Comparison of ENCODE assay signal across 1 mouse cellular context in the genomic region with DNA sequence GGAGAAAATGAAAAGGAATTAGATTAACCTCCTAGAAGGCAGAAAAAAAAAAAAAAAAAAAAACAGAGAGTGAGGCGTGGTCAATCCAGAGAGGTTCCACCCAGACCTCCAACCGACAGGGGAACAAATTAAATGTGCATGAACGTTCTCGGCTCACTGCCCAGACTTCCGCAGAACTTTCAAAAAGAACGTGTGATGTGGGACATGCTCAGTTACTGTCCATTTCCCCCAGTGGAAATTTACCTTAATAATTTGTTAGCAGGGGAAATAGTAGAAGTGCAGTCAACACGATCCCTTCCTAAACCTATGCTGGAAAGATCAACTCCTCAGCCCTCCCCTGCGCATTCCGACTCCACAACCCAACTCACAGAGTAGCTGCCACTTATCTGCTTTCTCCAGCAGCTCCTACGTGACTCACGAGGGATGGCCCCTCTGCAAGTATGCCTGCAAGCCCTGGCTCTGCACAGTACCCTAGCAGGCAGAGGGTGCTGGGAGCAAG.
TF ChIP-seq lines count a peak whose summit lies in the region.

No protein-coding gene starts in this region.

TF ChIP-seq in MEL, 35 proteins besides CTCF, POLR2A, EP300 and RAD21 (continued from another document):
- TF ChIP-seq UBTF (IDR thresholded peaks at IDR 0.05; ENCODE audit: borderline replicate concordance, insufficient read depth, low read depth, low read length) (no peak), JUND (IDR thresholded peaks at IDR 0.05; ENCODE audit: low read depth, low read length) (peak; percentile 5; the same call in 1 of the 2 replicates), CHD1 (IDR thresholded peaks at IDR 0.05; ENCODE audit: low read depth, low read length) (no peak), BHLHE40 (IDR thresholded peaks at IDR 0.05; ENCODE audit: borderline replicate concordance, low read depth, low read length) (peak; percentile 56; the same call in 1 of the 2 replicates), ETS1 (IDR thresholded peaks at IDR 0.05; ENCODE audit: low read depth, low read length) (peak; percentile 63), MYC (IDR thresholded peaks at IDR 0.05; ENCODE audit: low read depth, low read length) (peak; percentile 88), NELFE (IDR thresholded peaks at IDR 0.05; ENCODE audit: low read depth, low read length) (peak; percentile 51), MAZ (IDR thresholded peaks at IDR 0.05; ENCODE audit: low read depth, low read length) (peak; percentile 80; the same call in 1 of the 2 replicates), GABPA (IDR thresholded peaks at IDR 0.05; ENCODE audit: low read depth, low read length) (no peak), KAT2A (conservative IDR thresholded peaks at IDR 0.05; ENCODE audit: low read depth, low read length) (no peak), ZNF384 (IDR thresholded peaks at IDR 0.05; ENCODE audit: low read depth, low read length) (peak; percentile 99), HCFC1 (IDR thresholded peaks at IDR 0.05; ENCODE audit: low read depth, low read length) (peak; percentile 63), MAX (IDR thresholded peaks at IDR 0.05; ENCODE audit: low read length) (no peak; the same call in 1 of the 2 replicates), NRF1 (IDR thresholded peaks at IDR 0.05; ENCODE audit: insufficient read depth, low read depth, low read length, poor library complexity, severe bottlenecking) (peak; percentile 47; the same call in 1 of the 2 replicates), TAL1 (IDR thresholded peaks at IDR 0.05; ENCODE audit: low read length) (peak; percentile 93), MYB (IDR thresholded peaks at IDR 0.05; ENCODE audit: low read depth, low read length) (peak; percentile 73), CHD2 (IDR thresholded peaks at IDR 0.05; ENCODE audit: low read length) (no peak; the same call in 1 of the 2 replicates), RCOR1 (IDR thresholded peaks at IDR 0.05; ENCODE audit: low read depth, low read length) (0 out of 2 replicates have a peak, but pooled peaks have one; percentile 12), MEF2A (IDR thresholded peaks at IDR 0.05; ENCODE audit: extremely low read depth, insufficient replicate concordance, low read depth, low read length, poor library complexity, severe bottlenecking) (no peak)
